Mouse (Mus musculus): ENCODE data around the gene Rpusd1. TPM values are rescaled to one million over a fixed set of nuclear protein-coding genes. Genes with fewer than 3 reads are reported as not detected.

The Rpusd1 gene
- polyA plus RNA-seq (2011; ENCODE audit: insufficient read depth, insufficient read length, low read depth, missing spikeins): 17.0 and 18.4 TPM in 2 replicates

DNA sequence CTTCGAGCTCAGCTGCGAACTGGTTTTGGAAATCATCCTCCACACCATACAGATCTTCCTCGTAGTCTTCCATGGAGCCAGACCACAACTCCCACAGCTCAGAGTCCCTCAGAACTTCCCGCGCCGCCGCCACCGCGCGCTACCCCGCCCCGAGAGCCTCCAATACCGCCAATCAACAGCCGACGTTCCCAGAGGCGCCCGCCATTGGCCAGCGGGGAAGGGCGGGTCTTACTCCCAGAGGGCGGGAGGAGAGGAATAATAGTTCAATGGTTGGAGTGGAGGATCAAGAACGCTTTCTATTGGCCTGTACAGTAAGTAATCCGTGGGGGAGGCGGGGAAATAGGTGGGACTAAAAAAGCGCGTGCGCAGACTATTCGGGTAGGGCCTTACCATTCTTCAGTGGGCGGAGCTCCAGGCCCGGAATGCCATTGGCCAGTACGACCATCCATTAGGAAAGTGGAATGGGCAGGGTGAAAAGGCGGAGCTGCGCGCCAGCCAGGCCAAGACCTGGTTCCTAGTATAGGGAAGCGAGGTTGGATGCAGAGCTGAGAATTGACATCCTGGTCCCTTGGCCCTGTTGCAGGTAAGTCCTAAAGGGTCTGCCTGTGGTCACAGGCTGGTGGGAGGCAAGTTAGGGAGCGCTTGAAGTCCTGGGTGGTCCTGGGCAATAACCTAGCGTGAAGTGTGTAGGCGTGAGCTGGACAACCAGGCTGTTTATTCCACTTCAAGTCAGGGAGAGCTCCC, at the start of gene Rpusd1, which contains the start of gene Chtf18:
TSS of gene Rpusd1 (plus strand) at position 406 of the 744 bp plus-strand sequence.
TSS of gene Chtf18 (minus strand) at position 155 of the 744 bp plus-strand sequence.
- TF ChIP-seq POLR2A (IDR thresholded peaks at IDR 0.05; ENCODE audit: insufficient read depth, low read length) (peak; percentile 94), CTCF (IDR thresholded peaks at IDR 0.05; ENCODE audit: low read depth, low read length) (no peak)
- Histone ChIP-seq H3K4me1 (ENCODE audit: control insufficient read depth, insufficient read depth, low read length) (no peaks in the 10 kb centered on the region), H3K27ac (ENCODE audit: insufficient read depth, low read length) (no peak within 1 kb of the TSS), H3K36me3 (ENCODE audit: control insufficient read depth, insufficient read depth, low read length, poor library complexity, severe bottlenecking) (no peaks in the 10 kb centered on the region), H3K9me3 (replicated peaks; ENCODE audit: control insufficient read depth, insufficient read depth, low read length, poor library complexity, severe bottlenecking) (no peaks in the 10 kb centered on the region), H3K9ac (ENCODE audit: low read depth, poor library complexity, severe bottlenecking) (peak within 1 kb of the TSS; percentile 64), H3K4me3 (ENCODE audit: low read depth, low read length) (peak within 1 kb of the TSS; percentile 98), H3K27me3 (ENCODE audit: control insufficient read depth, insufficient read depth, low read length, poor library complexity, severe bottlenecking) (no peaks in the 10 kb centered on the region)

- no peak overlapping the region for H3K9ac ChIP-seq (ENCODE audit: low read depth, poor library complexity, severe bottlenecking)
- no peak for TF ChIP-seq EP300 (IDR thresholded peaks at IDR 0.05; ENCODE audit: insufficient read depth, low read depth, low read length)
- TF ChIP-seq CTCF (IDR thresholded peaks at IDR 0.05; ENCODE audit: low read depth, low read length): no peak
- no peak for TF ChIP-seq POLR2A (IDR thresholded peaks at IDR 0.05; ENCODE audit: insufficient read depth, low read length)
- no peaks in the 10 kb centered on the region for H3K36me3 ChIP-seq (ENCODE audit: control insufficient read depth, insufficient read depth, low read length, poor library complexity, severe bottlenecking)
- no peak overlapping the region for H3K4me3 ChIP-seq (ENCODE audit: low read depth, low read length)
- H3K27ac ChIP-seq (ENCODE audit: insufficient read depth, low read length): no peak overlapping the region
- no peaks in the 10 kb centered on the region for H3K9me3 ChIP-seq (replicated peaks; ENCODE audit: control insufficient read depth, insufficient read depth, low read length, poor library complexity, severe bottlenecking)
- no peaks in the 10 kb centered on the region for H3K4me1 ChIP-seq (ENCODE audit: control insufficient read depth, insufficient read depth, low read length)
- H3K27me3 ChIP-seq (ENCODE audit: control insufficient read depth, insufficient read depth, low read length, poor library complexity, severe bottlenecking): no peaks in the 10 kb centered on the region
These were observed 49.5 kb upstream of the Rpusd1 start for GRCm38 (mm10) chr17:25677969-25678368.

- Histone ChIP-seq H3K27ac (ENCODE audit: insufficient read depth, low read length) (no peak overlapping the region), H3K9ac (ENCODE audit: low read depth, poor library complexity, severe bottlenecking) (no peak overlapping the region), H3K4me3 (ENCODE audit: low read depth, low read length) (no peak overlapping the region), H3K36me3 (ENCODE audit: control insufficient read depth, insufficient read depth, low read length, poor library complexity, severe bottlenecking) (no peaks in the 10 kb centered on the region), H3K27me3 (ENCODE audit: control insufficient read depth, insufficient read depth, low read length, poor library complexity, severe bottlenecking) (no peaks in the 10 kb centered on the region), H3K9me3 (replicated peaks; ENCODE audit: control insufficient read depth, insufficient read depth, low read length, poor library complexity, severe bottlenecking) (no peaks in the 10 kb centered on the region), H3K4me1 (ENCODE audit: control insufficient read depth, insufficient read depth, low read length) (no peaks in the 10 kb centered on the region)
- TF ChIP-seq POLR2A (IDR thresholded peaks at IDR 0.05; ENCODE audit: insufficient read depth, low read length) (no peak), EP300 (IDR thresholded peaks at IDR 0.05; ENCODE audit: insufficient read depth, low read depth, low read length) (peak; percentile 69; the same call in 1 of the 2 replicates)
These were observed 47.7 kb upstream of the Rpusd1 start for GRCm38 (mm10) chr17:25679818-25680217.

DNA sequence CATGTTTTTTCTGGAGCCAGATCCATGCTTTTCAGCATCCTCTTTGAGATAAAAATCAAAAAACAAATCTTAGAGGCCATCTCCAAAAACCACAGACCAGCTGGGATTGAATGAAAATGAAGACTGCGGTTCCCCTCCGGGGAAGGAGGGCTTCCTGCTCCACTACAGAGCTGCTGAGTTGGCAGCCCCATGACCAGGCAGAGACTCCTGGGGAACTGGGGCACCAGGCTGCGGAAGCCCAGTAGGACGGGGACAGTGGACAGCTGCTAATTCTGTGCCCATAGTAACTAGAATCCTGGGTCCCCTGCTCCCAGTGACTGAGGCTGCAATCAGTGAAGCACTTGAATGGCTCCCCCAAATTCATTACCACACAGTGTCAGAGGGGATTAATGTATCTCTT, 45.8 kb upstream of the Rpusd1 start:
- TF ChIP-seq POLR2A (IDR thresholded peaks at IDR 0.05; ENCODE audit: insufficient read depth, low read length): no peak
- no peak overlapping the region for H3K27ac ChIP-seq (ENCODE audit: insufficient read depth, low read length)

DNA sequence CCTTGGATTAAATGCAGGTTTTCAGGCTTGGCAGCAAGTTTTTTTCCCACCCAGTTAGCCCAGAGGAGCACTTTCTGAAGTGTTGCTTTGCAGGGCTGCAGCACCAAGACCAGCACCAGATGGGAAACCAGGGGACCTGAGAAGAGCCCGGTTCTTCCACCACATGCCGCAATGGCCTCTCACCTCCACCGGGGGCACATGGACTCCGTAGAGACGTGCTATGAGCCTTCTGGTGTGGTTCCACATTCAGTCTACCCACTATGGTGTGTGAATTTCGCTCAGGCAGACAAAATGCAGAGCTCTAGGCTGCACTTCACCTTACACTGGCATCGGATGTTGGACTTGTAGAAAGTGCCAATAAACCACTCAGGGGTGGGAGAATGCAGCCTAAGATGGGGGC, 41.1 kb upstream of the Rpusd1 start:
- no peaks in the 10 kb centered on the region for H3K36me3 ChIP-seq (ENCODE audit: control insufficient read depth, insufficient read depth, low read length, poor library complexity, severe bottlenecking)
- no peaks in the 10 kb centered on the region for H3K27me3 ChIP-seq (ENCODE audit: control insufficient read depth, insufficient read depth, low read length, poor library complexity, severe bottlenecking)
- no peak overlapping the region for H3K4me3 ChIP-seq (ENCODE audit: low read depth, low read length)
- H3K27ac ChIP-seq (ENCODE audit: insufficient read depth, low read length): no peak overlapping the region
- no peaks in the 10 kb centered on the region for H3K9me3 ChIP-seq (replicated peaks; ENCODE audit: control insufficient read depth, insufficient read depth, low read length, poor library complexity, severe bottlenecking)
- H3K9ac ChIP-seq (ENCODE audit: low read depth, poor library complexity, severe bottlenecking): no peak overlapping the region
- TF ChIP-seq CTCF (IDR thresholded peaks at IDR 0.05; ENCODE audit: low read depth, low read length) (peak; percentile 24), POLR2A (IDR thresholded peaks at IDR 0.05; ENCODE audit: insufficient read depth, low read length) (no peak), EP300 (IDR thresholded peaks at IDR 0.05; ENCODE audit: insufficient read depth, low read depth, low read length) (no peak)
- no peaks in the 10 kb centered on the region for H3K4me1 ChIP-seq (ENCODE audit: control insufficient read depth, insufficient read depth, low read length)

More for the DNA sequence above, 45.8 kb upstream of the Rpusd1 start:
- Histone ChIP-seq H3K4me3 (ENCODE audit: low read depth, low read length) (no peak overlapping the region), H3K36me3 (ENCODE audit: control insufficient read depth, insufficient read depth, low read length, poor library complexity, severe bottlenecking) (no peaks in the 10 kb centered on the region), H3K9ac (ENCODE audit: low read depth, poor library complexity, severe bottlenecking) (no peak overlapping the region), H3K4me1 (ENCODE audit: control insufficient read depth, insufficient read depth, low read length) (no peaks in the 10 kb centered on the region), H3K27me3 (ENCODE audit: control insufficient read depth, insufficient read depth, low read length, poor library complexity, severe bottlenecking) (no peaks in the 10 kb centered on the region), H3K9me3 (replicated peaks; ENCODE audit: control insufficient read depth, insufficient read depth, low read length, poor library complexity, severe bottlenecking) (no peaks in the 10 kb centered on the region)

DNA sequence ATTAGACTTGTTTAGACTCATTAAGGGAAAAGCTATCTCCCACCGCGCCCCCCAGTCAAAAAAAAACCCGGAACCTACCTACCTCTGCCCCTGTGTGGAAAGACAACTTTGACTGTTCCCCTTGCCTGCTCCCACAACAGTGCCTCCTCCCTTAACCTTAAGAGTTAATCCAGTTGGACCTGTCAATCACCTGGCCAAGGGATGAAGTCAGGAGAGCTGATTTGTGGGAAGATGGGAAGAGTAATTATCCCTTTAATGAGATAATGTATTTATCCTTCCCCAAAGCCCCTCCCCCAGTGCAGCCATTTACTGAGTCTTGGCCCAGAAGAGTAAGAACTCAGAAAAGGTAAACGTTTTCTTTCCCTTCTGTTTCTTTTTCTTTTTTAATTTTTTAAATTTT, 38.5 kb upstream of the Rpusd1 start:
- no peak for TF ChIP-seq POLR2A (IDR thresholded peaks at IDR 0.05; ENCODE audit: insufficient read depth, low read length)
- TF ChIP-seq EP300 (IDR thresholded peaks at IDR 0.05; ENCODE audit: insufficient read depth, low read depth, low read length): no peak
- no peak for TF ChIP-seq CTCF (IDR thresholded peaks at IDR 0.05; ENCODE audit: low read depth, low read length)
- H3K4me3 ChIP-seq (ENCODE audit: low read depth, low read length): no peak overlapping the region
- H3K27ac ChIP-seq (ENCODE audit: insufficient read depth, low read length): no peak overlapping the region
- no peak overlapping the region for H3K9ac ChIP-seq (ENCODE audit: low read depth, poor library complexity, severe bottlenecking)
- H3K9me3 ChIP-seq (replicated peaks; ENCODE audit: control insufficient read depth, insufficient read depth, low read length, poor library complexity, severe bottlenecking): no peaks in the 10 kb centered on the region
- H3K4me1 ChIP-seq (ENCODE audit: control insufficient read depth, insufficient read depth, low read length): no peaks in the 10 kb centered on the region
- H3K27me3 ChIP-seq (ENCODE audit: control insufficient read depth, insufficient read depth, low read length, poor library complexity, severe bottlenecking): no peaks in the 10 kb centered on the region
- H3K36me3 ChIP-seq (ENCODE audit: control insufficient read depth, insufficient read depth, low read length, poor library complexity, severe bottlenecking): no peaks in the 10 kb centered on the region
